Mouse (Mus musculus): Measurements from ENCODE around the gene Jph2.

GRCm38 (mm10) chr2:163404037-163404815 lies 6.4 kb upstream of the Jph2 start:
- TF ChIP-seq CTCF (IDR thresholded peaks at IDR 0.05; ENCODE audit: insufficient read depth, low read depth, low read length) (no peak), POLR2A (IDR thresholded peaks at IDR 0.05; ENCODE audit: insufficient read depth, low read depth, low read length) (no peak)
